In the genomic region with DNA sequence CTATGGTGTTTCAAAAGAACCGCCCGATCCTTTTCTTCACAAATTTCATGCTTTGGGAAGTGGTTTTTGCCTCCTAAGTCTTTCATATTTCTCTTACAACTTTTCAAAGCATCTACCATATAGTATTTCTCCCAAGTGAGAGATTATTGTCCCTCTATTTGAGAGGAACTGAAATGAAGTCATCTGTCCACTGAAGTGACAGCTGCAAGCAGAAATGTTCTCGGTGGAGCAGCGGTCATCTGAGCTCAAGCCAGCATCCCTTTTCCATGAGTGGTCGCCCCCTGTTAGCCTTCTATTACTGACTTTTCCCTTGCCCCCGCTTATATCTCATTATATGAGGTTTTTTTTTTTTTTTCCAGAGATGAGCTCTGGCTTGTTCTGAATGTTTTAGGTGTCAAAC, we compare ENCODE assay signal across 32 mouse cellular contexts. TPM values are rescaled to one million over a fixed set of nuclear protein-coding genes. Genes with fewer than 3 reads are reported as not detected.
"Had no signal": no experiment of that assay in that cellular context is flagged by ENCODE, and none has a peak within 500 bp of the region (broad histone marks: within the 10 kb centered on the region; RNA-seq: fewer than 3 reads in every experiment).

No protein-coding gene starts in this region.

- H3K4me1 ChIP-seq: hindbrain, embryonic 10.5 days; hindbrain, embryonic 12.5 days; hindbrain, embryonic 13.5 days; hindbrain, embryonic 15.5 days; intestine, embryonic 15.5 days; kidney, embryonic 15.5 days had no signal

- H3K4me2 ChIP-seq: heart, embryonic 11.5 days; heart, embryonic 12.5 days; heart, embryonic 13.5 days; heart, embryonic 15.5 days; hindbrain, embryonic 12.5 days; hindbrain, embryonic 13.5 days; hindbrain, embryonic 14.5 days; hindbrain, embryonic 15.5 days; intestine, embryonic 15.5 days; kidney, embryonic 15.5 days had no signal

- ATAC-seq: hindbrain, embryonic 16.5 days; hindbrain, postnatal 0 days; inflammation-experienced regulatory T-cells, adult 6 months; intestine, embryonic 15.5 days; intestine, embryonic 16.5 days; intestine, postnatal 0 days had no signal

- H3K36me3 ChIP-seq: heart, embryonic 10.5 days; heart, embryonic 12.5 days; heart, embryonic 13.5 days; heart, embryonic 15.5 days; hindbrain, embryonic 10.5 days; hindbrain, embryonic 12.5 days; hindbrain, embryonic 13.5 days; hindbrain, embryonic 15.5 days; intestine, embryonic 15.5 days; kidney, embryonic 15.5 days had no signal

- DNase-seq: heart, postnatal 36 days; kidney, adult 11 months; kidney, adult 18-20 months; kidney, adult 2 months; kidney, adult 8-10 months; kidney, postnatal 10 days; kidney, postnatal 14 days; kidney, postnatal 25 days; kidney, postnatal 36 days; kidney, postnatal 4 days; layer of hippocampus, adult 9-11 months; layer of hippocampus, postnatal 36 days had no signal

- H3K27me3 ChIP-seq: heart, embryonic 12.5 days; heart, embryonic 13.5 days; heart, embryonic 15.5 days; hindbrain, embryonic 12.5 days; hindbrain, embryonic 13.5 days; hindbrain, embryonic 15.5 days; intestine, embryonic 15.5 days; kidney, embryonic 15.5 days had no signal

- H3K9ac ChIP-seq: heart, embryonic 12.5 days; heart, embryonic 13.5 days; heart, embryonic 15.5 days; hindbrain, embryonic 12.5 days; hindbrain, embryonic 13.5 days; hindbrain, embryonic 14.5 days; hindbrain, embryonic 15.5 days; intestine, embryonic 15.5 days; kidney, embryonic 15.5 days had no signal

- H3K27ac ChIP-seq: heart, embryonic 13.5 days; heart, embryonic 15.5 days; hindbrain, embryonic 10.5 days; hindbrain, embryonic 12.5 days; hindbrain, embryonic 13.5 days; hindbrain, embryonic 14.5 days; hindbrain, embryonic 15.5 days; hindbrain, postnatal 0 days; intestine, embryonic 15.5 days; kidney, embryonic 15.5 days; kidney, postnatal 0 days; layer of hippocampus, adult 2 months; left cerebral cortex, adult 2 months had no signal

- H3K4me3 ChIP-seq: heart, embryonic 10.5 days; heart, embryonic 12.5 days; heart, embryonic 13.5 days; heart, embryonic 15.5 days; hindbrain, embryonic 10.5 days; hindbrain, embryonic 12.5 days; hindbrain, embryonic 13.5 days; hindbrain, embryonic 15.5 days; intestine, embryonic 15.5 days; kidney, embryonic 15.5 days; layer of hippocampus, adult 2 months; left cerebral cortex, adult 2 months had no signal

- H3K9me3 ChIP-seq: heart, embryonic 10.5 days; heart, embryonic 12.5 days; heart, embryonic 13.5 days; heart, embryonic 15.5 days; hindbrain, embryonic 10.5 days; hindbrain, embryonic 12.5 days; hindbrain, embryonic 13.5 days; hindbrain, embryonic 15.5 days; intestine, embryonic 15.5 days; kidney, embryonic 15.5 days had no signal

RNA-seq across cellular contexts. Expression of a gene that starts 52.5 kb away (rescaled TPM):
- polyA plus RNA-seq: inflammation-experienced regulatory T-cells, adult 6 months had no signal
